Mouse (Mus musculus) liver, postnatal 0 days (tissue): ENCODE measurements at regions not wholly inside any gene's neighbourhood (a gene's known extent, or its start where the extent isn't known, plus 50 kb on each side); places are given as distances from the start of the nearest gene placed in this dataset.

Experiments
- ATAC-seq: fragments of 200-750 bp; cut with Nextera tagmentation; 2 replicates; pipeline ENCODE4 v1.8.0; 2017; ENCODE audit warnings: mild to moderate bottlenecking, moderate library complexity
- DNase-seq: peaks from one replicate; pipeline ENCODE4 v3.0.0-alpha.2; 2016
- H3K27ac ChIP-seq: fragments of 300-500 bp; sonication (generic); 2 replicates; pipeline ENCODE4 v1.5.1; 2014; ENCODE audit warnings: antibody characterized with exemption, moderate library complexity, mild to moderate bottlenecking, low read depth
- H3K27me3 ChIP-seq: fragments of 300-500 bp; sonication (generic); 2 replicates; pipeline ENCODE4 v1.6.1; 2014; ENCODE audit warnings: low read length, control low read depth, mixed read lengths; ENCODE audit not compliant: insufficient read depth
- H3K36me3 ChIP-seq: fragments of 300-500 bp; sonication (generic); replicated peaks from 2 replicates; pipeline ENCODE4 v1.6.1; 2014; ENCODE audit warnings: mild to moderate bottlenecking, control low read depth, low read length, moderate library complexity, mixed read lengths; ENCODE audit not compliant: insufficient read depth
- H3K4me1 ChIP-seq: fragments of 300-500 bp; sonication (generic); 2 replicates; pipeline ENCODE4 v1.6.1; 2014; ENCODE audit warnings: antibody characterized with exemption, mild to moderate bottlenecking, control low read depth; ENCODE audit not compliant: insufficient read depth
- H3K4me2 ChIP-seq: fragments of 300-500 bp; sonication (generic); 2 replicates; pipeline ENCODE4 v1.6.1; 2014; ENCODE audit warnings: low read depth, mild to moderate bottlenecking, low read length, moderate library complexity, mixed read lengths
- H3K4me3 ChIP-seq: fragments of 300-500 bp; sonication (generic); 2 replicates; pipeline ENCODE4 v1.5.1; 2014; ENCODE audit warnings: low read depth, low read length
- H3K9ac ChIP-seq: fragments of 300-500 bp; sonication (generic); replicated peaks from 2 replicates; pipeline ENCODE4 v1.6.1; 2014; ENCODE audit warnings: mild to moderate bottlenecking, moderate library complexity
- H3K9me3 ChIP-seq: fragments of 300-500 bp; sonication (generic); 2 replicates; pipeline ENCODE4 v1.6.1; 2016; ENCODE audit warnings: mild to moderate bottlenecking, control low read depth, low read length, mixed read lengths
- CTCF ChIP-seq: sonication (generic); IDR thresholded peaks from 2 replicates; pipeline ENCODE4 v1.5.1; 2016; ENCODE audit warnings: antibody characterized with exemption, low read depth
- EP300 ChIP-seq: IDR thresholded peaks from 2 replicates; pipeline ENCODE4 v1.6.1; 2016; ENCODE audit warnings: antibody characterized with exemption, low read depth, mild to moderate bottlenecking
- WGBS: fragments of 180-500 bp; shearing (Covaris S2); extraction: QIAGEN DNeasy Blood & Tissue Kit; methylation state at CpG from one replicate; pipeline ENCODE4 v1.1.7; 2014; ENCODE audit not compliant: insufficient replicate concordance; 5-methylcytosine and 5-hydroxymethylcytosine counted together

DNA sequence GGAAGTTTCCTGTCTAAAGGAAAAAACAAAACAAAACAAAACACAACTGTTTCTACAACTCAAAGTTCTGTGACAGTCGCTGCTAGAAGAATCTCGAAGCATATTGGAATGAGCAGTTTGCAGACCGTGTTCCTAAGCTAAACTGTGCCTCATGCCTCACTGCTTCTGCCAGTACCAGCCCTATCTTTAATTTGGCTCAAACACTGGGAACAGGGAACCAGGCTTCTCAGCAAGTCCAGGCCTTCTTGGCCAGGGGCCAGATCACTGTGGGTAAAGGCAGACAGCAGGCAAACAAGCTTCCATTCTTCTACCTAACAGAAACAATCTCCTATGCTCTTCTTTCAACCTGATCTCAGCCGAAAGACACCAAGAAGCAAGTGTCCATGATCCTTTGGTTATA, 56.5 kb downstream of the Tmsb4x start:
- Histone ChIP-seq H3K27me3 (no peaks in the 10 kb centered on the region), H3K4me3 (no peak overlapping the region), H3K9ac (no peak overlapping the region), H3K4me2 (no peak overlapping the region), H3K9me3 (no peaks in the 10 kb centered on the region), H3K27ac (no peak overlapping the region), H3K36me3 (no peaks in the 10 kb centered on the region), H3K4me1 (no peaks in the 10 kb centered on the region)
- WGBS = 71% methylated on average over 4 of the region's 4 CpGs
- no peak for ATAC-seq
- no peak for TF ChIP-seq EP300
- no peak for TF ChIP-seq CTCF
- DNase-seq = peak; percentile 14

DNA sequence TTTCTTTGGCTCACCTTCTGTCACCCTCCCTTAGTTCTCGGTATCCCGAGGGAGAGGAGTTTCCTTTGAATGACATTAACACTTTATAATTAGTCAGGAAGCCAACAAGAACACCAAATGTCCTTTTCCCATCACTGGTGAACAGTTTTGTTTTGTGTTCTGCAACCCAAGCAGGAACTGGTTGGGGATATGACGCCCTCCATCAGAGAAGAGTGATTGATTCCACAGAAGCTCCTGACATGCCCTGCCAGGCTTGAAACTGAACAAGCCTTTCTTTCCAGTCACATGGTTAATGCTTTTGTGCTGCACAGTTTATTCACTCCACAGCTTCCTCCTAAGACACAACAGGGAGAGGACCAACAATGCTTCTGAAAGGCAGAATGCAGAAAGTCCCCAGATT, 57.8 kb downstream of the Tmsb4x start:
- H3K4me3 ChIP-seq = no peak overlapping the region
- H3K27ac ChIP-seq = no peak overlapping the region
- no peak for DNase-seq
- H3K4me1 ChIP-seq = no peaks in the 10 kb centered on the region
- TF ChIP-seq CTCF = no peak
- no peak for TF ChIP-seq EP300
- H3K4me2 ChIP-seq = no peak overlapping the region
- H3K36me3 ChIP-seq = no peaks in the 10 kb centered on the region
- ATAC-seq = no peak
- no peaks in the 10 kb centered on the region for H3K27me3 ChIP-seq
- no peaks in the 10 kb centered on the region for H3K9me3 ChIP-seq
- 62% methylated on average over 3 of the region's 3 CpGs for WGBS
- H3K9ac ChIP-seq = no peak overlapping the region

- no peaks in the 10 kb centered on the region for H3K36me3 ChIP-seq
- no peak overlapping the region for H3K27ac ChIP-seq
- TF ChIP-seq EP300 (no peak), CTCF (no peak)
- no peaks in the 10 kb centered on the region for H3K4me1 ChIP-seq
- H3K9ac ChIP-seq = no peak overlapping the region
- no peak overlapping the region for H3K4me2 ChIP-seq
- no peaks in the 10 kb centered on the region for H3K27me3 ChIP-seq
- no peaks in the 10 kb centered on the region for H3K9me3 ChIP-seq
- WGBS = 71% methylated on average over 4 of the region's 4 CpGs
- ATAC-seq (no peak), DNase-seq (no peak)
- H3K4me3 ChIP-seq = no peak overlapping the region
These were observed 59.7 kb downstream of the Tmsb4x start for GRCm38 (mm10) chrX:167149400-167149799.

DNA sequence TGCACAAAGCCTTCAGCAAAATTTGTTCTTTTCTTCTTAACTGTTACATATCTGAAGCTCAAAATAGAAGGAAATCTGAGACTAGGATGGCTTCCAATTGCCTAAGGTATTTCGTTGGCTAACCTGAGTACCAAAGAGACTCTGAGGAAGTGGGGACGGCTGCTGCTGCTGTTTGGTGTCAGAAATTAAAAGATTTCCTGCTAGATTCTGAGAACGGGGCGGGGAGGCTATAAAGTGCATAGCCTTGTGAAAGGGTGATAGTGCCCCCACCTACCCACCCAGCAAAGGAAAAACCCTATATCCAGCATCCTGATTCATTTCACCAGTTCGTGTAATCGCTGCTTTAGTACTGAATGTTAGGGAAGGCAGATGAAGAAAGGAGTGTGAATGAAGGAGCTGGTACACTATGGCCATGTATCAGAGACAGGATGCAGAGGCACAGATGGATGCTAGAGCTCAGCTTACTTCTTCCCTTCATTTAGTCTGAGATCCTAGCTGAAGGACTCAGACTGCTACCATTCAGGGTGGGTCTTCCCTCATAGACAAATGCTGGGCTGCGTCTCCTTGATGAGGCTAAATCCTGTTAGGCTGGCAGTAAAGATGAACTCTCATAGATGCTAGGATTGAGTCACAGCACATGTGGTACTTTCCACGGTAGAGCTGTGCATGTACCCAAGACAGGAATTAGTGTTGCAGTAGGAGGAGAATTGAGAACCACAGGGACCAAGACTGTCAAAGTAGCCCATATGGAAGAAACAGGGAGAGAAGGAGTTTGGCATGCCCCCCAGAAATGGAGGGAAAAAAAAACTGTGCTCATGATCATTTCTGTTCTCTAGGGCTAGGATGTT, 62.4 kb downstream of the Tmsb4x start:
- H3K4me3 ChIP-seq = no peak overlapping the region
- DNase-seq (no peak), ATAC-seq (no peak)
- no peaks in the 10 kb centered on the region for H3K9me3 ChIP-seq
- TF ChIP-seq EP300 = no peak
- no peak for TF ChIP-seq CTCF
- no peak overlapping the region for H3K9ac ChIP-seq
- no peaks in the 10 kb centered on the region for H3K36me3 ChIP-seq
- no peak overlapping the region for H3K27ac ChIP-seq
- H3K4me1 ChIP-seq = no peaks in the 10 kb centered on the region
- no peaks in the 10 kb centered on the region for H3K27me3 ChIP-seq
- H3K4me2 ChIP-seq = no peak overlapping the region
- WGBS = 53% methylated on average over 8 of the region's 8 CpGs

DNA sequence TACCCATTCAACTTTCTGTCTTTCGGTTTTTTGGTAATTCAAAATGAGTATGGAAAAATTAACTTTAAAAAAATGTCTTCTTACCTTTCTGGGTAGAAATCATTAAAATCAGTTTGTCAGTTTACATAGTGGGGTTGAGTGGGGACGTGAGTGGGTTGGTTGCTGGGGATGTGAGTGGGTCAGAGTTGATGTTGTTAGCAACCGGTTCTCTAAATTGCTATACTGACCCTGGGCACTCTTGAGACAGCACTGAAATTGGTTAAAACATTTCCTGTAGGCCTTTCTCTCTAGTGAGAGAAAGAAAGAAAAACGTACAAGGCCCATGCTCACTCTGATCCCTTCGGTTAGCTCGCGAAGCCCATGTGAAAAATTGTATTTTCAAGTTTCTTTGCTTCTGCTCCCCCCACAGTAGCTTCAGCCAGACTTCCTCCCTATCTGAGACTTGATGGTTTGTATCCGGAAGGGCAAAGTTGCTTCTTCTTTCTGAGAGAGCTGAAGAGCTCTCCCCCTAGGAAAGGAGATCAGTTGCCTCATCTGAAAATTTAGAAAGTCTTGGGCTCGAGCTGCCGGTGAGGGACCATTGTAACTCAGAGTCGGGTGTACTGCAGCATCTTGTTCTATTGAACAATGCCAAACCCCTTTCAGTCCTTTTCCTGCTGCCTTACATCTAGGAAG, 63.5 kb downstream of the Tmsb4x start:
- Histone ChIP-seq H3K27me3 (no peaks in the 10 kb centered on the region), H3K4me2 (no peak overlapping the region), H3K4me1 (no peaks in the 10 kb centered on the region), H3K36me3 (no peaks in the 10 kb centered on the region), H3K9me3 (no peaks in the 10 kb centered on the region), H3K9ac (no peak overlapping the region), H3K4me3 (no peak overlapping the region), H3K27ac (no peak overlapping the region)
- TF ChIP-seq EP300 = no peak
- TF ChIP-seq CTCF = no peak
- WGBS = 51% methylated on average over 11 of the region's 11 CpGs
- ATAC-seq = no peak
- DNase-seq = no peak

GRCm38 (mm10) chrX:167139110-167139509, 70.0 kb downstream of the Tmsb4x start:
- ATAC-seq = no peak
- WGBS = 46% methylated on average over 2 of the region's 2 CpGs
- TF ChIP-seq CTCF (no peak), EP300 (no peak)

More at GRCm38 (mm10) chrX:167139110-167139509, 70.0 kb downstream of the Tmsb4x start:
- Histone ChIP-seq H3K36me3 (no peaks in the 10 kb centered on the region), H3K27me3 (no peaks in the 10 kb centered on the region), H3K4me2 (no peak overlapping the region), H3K4me3 (no peak overlapping the region), H3K9ac (no peak overlapping the region), H3K9me3 (no peaks in the 10 kb centered on the region), H3K27ac (no peak overlapping the region), H3K4me1 (no peaks in the 10 kb centered on the region)
- DNase-seq = no peak
